Mouse (Mus musculus) frontal cortex, postnatal 10 days (tissue): Measurements from ENCODE around the gene Sfrp5.

Source experiments
- DNase-seq, 2 experiments: peaks; one replicate each; pipeline ENCODE4 v3.0.0; 2022; ENCODE audit warnings: low spot score in 2 of 2, mixed read lengths in 1 of 2

Gene Sfrp5

DNA sequence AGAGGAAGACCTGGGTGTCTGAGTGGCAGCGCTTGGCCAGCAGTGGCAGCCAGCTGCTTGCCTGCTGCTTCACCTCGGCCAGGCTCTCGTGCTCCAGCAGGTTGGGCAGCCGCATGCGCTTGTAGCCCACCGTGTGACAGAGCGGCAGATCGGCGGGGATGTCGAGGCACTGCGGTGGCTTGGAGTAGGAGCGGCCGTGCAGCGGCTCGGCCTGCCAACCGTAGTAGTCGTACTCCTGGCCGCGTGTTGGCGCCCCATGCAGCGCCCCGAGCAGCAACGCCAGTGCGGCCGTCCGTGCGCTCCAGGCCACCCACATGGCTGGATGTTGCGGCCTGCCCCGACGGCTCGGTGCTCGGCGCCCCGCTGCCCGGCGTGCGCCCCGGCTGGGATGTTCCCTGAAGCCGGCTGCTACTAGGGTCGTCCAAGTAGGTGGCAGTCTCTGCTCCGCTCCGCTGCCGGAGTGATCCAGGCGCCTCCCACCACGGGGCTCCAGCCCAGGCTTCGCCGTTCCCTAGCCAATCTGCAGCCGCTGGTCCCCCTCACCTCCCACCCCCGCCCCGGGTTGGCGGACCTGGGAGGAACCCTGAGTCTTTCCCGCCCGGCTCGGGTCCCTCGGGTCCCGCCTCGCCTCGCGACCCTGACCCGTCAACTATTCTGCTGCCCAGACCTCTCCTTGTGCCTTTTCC is at the start of gene Sfrp5:
Gene Sfrp5 (minus strand): TSS at position 557 of the 686 bp plus-strand sequence.
- DNase-seq: no peak

DNA sequence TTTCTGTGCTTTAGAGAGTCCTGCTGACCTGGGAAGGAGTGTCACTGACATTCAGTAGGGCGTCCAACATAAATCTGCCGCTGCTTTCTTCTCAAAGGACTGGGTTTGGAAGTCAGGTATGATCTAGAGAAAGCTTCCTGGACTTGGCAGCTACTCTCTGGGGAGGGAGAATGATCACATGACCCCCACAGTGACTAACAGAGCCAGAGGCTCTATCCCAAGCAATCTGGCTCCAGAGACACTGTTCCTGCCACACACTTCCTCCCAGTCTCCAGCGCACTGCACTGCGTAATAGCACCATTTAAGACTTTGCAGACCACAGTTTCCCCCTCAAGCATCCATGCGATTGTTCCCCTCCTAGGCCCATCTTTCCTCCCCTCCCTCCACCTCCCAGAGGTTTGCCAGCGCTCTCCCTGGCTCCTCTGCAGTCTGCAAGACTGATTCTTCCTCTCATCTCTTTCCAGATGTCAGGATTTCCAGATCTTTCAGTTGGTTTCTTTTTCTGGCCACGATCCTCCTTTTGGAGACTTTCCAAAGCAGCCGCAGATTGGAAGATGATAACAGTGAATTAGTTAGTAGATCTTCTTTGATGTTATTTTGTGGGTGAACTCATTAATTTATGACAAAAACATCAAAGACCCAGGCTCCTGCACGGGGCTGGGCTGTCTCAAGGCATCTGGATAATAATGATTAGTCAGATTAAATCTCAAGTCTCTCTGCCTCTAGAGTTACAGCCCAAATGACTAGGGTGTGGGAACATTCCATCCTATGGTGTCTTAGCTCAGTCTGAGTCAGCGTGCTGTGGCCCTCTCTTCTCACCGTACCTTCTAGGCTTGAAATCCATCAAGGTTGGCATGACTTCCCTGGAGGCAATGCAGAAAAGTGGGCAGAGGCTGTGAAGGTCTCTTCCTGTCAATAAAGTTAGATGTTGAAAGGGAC is 48.2 kb upstream of the Sfrp5 start:
- no peak for DNase-seq

DNA sequence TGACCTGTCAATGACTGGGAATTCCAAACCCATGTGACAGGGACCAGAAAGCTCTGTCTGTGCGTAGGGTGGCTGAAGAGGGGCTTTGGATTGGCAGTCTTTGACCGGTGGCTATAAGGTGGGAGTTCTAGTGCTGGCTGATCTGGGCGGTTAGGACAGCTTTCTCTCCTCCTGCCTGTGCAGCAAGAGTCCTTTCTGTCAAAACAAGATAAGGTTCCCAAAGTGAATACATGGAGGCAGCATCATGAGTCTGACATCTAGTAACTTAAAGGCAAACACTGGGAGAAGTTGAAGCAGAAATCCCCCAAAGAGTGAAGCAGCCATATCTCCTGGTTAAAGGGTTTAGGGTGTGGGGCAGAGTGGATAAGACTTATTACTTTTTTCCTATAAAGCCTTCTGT is 45.5 kb upstream of the Sfrp5 start, which contains the start of gene Golga7b:
Gene Golga7b (plus strand): TSS at position 56 of the 400 bp plus-strand sequence.
- no peak for DNase-seq

- DNase-seq: no peak
These were observed 44.6 kb upstream of the Sfrp5 start for GRCm38 (mm10) chr19:42246626-42247025.

GRCm38 (mm10) chr19:42243401-42243800 is 41.3 kb upstream of the Sfrp5 start:
- no peak for DNase-seq

- DNase-seq: no peak
These were observed 38.8 kb upstream of the Sfrp5 start for GRCm38 (mm10) chr19:42240881-42241280.

GRCm38 (mm10) chr19:42238341-42238715 is 36.3 kb upstream of the Sfrp5 start:
- no peak for DNase-seq

GRCm38 (mm10) chr19:42237602-42238340 is 35.7 kb upstream of the Sfrp5 start:
- peak in 1 of 2 experiments; percentile 33 for DNase-seq

DNA sequence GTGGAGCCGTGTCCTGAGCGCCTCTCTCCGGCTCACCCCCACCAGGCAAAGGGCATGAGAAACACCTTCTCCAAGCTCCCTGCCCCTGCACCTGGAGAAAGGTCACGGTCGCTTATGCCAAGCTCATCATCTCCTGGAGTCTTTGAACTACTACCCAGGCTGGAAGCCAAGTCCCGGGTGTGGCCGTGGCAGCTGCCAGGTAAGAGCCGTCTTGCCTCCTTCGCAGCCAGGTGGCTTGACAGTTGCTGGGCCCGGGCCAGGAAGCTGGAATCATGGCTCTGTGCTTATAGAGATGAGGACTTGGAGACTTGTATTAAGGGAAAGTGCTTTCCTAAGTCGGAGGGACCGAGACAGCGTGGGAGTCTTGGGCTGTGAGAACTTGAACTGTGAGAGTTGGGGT is 28.9 kb upstream of the Sfrp5 start:
- no peak for DNase-seq

- no peak for DNase-seq
These were observed 28.2 kb upstream of the Sfrp5 start for GRCm38 (mm10) chr19:42230288-42230568.

DNA sequence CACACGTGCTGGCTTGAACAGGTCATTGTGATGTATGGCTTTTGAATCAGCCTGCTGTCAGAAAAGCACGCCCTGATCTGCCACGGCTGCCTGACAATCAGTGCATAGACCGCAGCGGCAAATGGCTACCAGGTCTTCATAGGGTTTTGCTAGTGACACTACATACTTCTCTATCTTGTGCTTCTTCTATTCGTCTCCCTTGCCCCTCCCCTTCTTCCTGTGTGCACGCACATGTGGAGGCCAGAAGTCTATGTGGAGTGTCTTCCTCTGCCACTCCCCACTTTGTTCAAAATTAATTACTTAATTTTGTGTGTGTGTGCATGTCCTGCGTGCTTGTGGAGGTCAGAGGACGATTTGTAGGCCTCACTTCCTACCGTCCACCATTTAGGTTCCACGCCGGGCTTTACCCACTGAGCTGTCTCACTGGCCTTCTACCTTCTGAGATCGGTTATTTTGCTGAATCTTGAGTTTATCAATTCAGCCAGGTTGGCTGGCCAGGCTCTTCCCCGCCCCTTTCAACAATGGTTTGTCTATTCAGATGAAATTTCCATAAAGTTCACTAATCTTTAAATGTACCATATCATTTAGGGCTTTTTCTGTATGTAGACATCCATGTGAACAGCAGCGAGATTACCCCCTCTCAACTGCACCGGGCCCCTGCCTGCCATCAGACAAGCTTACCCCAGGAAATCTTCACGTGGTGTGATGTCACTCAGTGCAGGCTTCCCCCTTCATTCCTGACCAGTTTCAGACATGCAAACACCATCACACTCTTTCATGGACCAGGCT is 27.6 kb upstream of the Sfrp5 start:
- DNase-seq: no peak

DNA sequence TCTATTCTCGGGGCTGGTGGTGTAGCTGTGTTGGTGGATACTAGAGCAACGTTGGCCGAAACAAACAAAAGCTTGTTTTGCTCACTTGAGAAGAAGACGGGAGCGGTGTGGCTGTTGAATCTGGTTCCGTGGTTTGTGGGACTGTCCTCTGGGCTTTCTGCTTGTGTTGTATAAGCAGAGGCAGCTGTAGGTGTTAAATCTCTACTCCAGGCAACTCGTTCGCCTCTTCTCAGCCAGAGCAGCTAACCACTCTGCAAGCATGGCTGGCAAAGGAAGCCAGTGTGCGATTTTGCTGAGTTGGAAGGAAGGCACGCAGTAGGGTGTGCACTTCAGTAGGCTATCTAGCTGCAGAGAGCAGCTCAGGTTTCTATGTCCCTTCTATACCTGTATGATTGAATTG is 24.4 kb upstream of the Sfrp5 start:
- no peak for DNase-seq

- DNase-seq: peak in 1 of 2 experiments; percentile 39
These were observed 15.3 kb upstream of the Sfrp5 start for GRCm38 (mm10) chr19:42217374-42217763.

- DNase-seq: no peak
These were observed 14.8 kb upstream of the Sfrp5 start for GRCm38 (mm10) chr19:42216699-42217373.

- no peak for DNase-seq
These were observed 12.5 kb upstream of the Sfrp5 start for GRCm38 (mm10) chr19:42214601-42215000.

GRCm38 (mm10) chr19:42211936-42212335 is 9.9 kb upstream of the Sfrp5 start:
- no peak for DNase-seq

GRCm38 (mm10) chr19:42209976-42210375 is 7.9 kb upstream of the Sfrp5 start:
- no peak for DNase-seq

DNA sequence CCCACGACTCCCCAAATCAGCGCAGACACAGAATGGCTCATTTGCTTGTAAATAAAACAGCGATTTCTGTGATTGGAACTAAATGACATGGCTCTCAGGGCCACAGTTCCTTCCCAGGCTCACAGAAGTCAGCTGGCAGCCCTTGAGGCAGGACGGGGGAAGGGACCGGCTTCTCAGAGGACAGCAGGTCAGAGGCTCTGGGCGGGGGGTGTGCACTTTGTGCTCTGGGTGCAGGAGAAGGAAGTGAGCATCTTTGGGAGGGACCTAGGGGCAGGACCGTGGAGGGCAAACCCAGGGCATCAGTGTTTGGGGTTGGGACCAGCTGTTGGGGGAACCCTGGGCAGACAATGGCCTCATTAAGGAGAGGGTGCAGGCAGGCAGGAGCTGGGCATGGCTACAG is 7.4 kb upstream of the Sfrp5 start:
- DNase-seq: no peak

- DNase-seq: no peak
These were observed 3.1 kb upstream of the Sfrp5 start for GRCm38 (mm10) chr19:42205201-42205600.

- DNase-seq: no peak
These were observed 2.3 kb upstream of the Sfrp5 start for GRCm38 (mm10) chr19:42204306-42204705.

- no peak for DNase-seq
These were observed 415 bp upstream of the Sfrp5 start for GRCm38 (mm10) chr19:42202467-42202866.
